Mouse (Mus musculus): Measurements from ENCODE around the gene Fam83g.

Gene Fam83g

GRCm38 (mm10) chr11:61714346-61715117 is 30.6 kb downstream of the Fam83g start:
- DNase-seq (ENCODE audit: low read depth in 2 of 2, low spot score in 2 of 2), result peak; percentile 65 to 79

- DNase-seq (ENCODE audit: low read depth in 2 of 2, low spot score in 2 of 2), result no peak
Measured at GRCm38 (mm10) chr11:61715130-61715529, 31.2 kb downstream of the Fam83g start.

GRCm38 (mm10) chr11:61717990-61718389 is 34.1 kb downstream of the Fam83g start:
- DNase-seq (ENCODE audit: low read depth in 2 of 2, low spot score in 2 of 2), result no peak

- DNase-seq (ENCODE audit: low read depth in 2 of 2, low spot score in 2 of 2), result no peak
Measured at GRCm38 (mm10) chr11:61719387-61719786, 35.5 kb downstream of the Fam83g start.

- no peak for DNase-seq (ENCODE audit: low read depth in 2 of 2, low spot score in 2 of 2)
Measured at GRCm38 (mm10) chr11:61719826-61720225, 35.9 kb downstream of the Fam83g start.

GRCm38 (mm10) chr11:61720636-61721035 is 36.7 kb downstream of the Fam83g start, which contains the start of gene Slc5a10:
Slc5a10 (minus strand) TSS chr11:61720826.
- DNase-seq (ENCODE audit: low read depth in 2 of 2, low spot score in 2 of 2), result no peak

- no peak for DNase-seq (ENCODE audit: low read depth in 2 of 2, low spot score in 2 of 2)
Measured at GRCm38 (mm10) chr11:61722077-61722476, 38.2 kb downstream of the Fam83g start.

GRCm38 (mm10) chr11:61728037-61728436 is 44.1 kb downstream of the Fam83g start:
- no peak for DNase-seq (ENCODE audit: low read depth in 2 of 2, low spot score in 2 of 2)

- DNase-seq (ENCODE audit: low read depth in 2 of 2, low spot score in 2 of 2), result no peak
Measured at GRCm38 (mm10) chr11:61732672-61733071, 48.8 kb downstream of the Fam83g start.

GRCm38 (mm10) chr11:61737290-61737689 is 53.4 kb downstream of the Fam83g start:
- DNase-seq (ENCODE audit: low read depth in 2 of 2, low spot score in 2 of 2), result no peak

- DNase-seq (ENCODE audit: low read depth in 2 of 2, low spot score in 2 of 2), result no peak
Measured at GRCm38 (mm10) chr11:61740500-61740899, 56.6 kb downstream of the Fam83g start.

- DNase-seq (ENCODE audit: low read depth in 2 of 2, low spot score in 2 of 2), result no peak
Measured at GRCm38 (mm10) chr11:61743768-61744167, 59.9 kb downstream of the Fam83g start.

GRCm38 (mm10) chr11:61744460-61744859 is 60.6 kb downstream of the Fam83g start:
- DNase-seq (ENCODE audit: low read depth in 2 of 2, low spot score in 2 of 2), result no peak

- no peak for DNase-seq (ENCODE audit: low read depth in 2 of 2, low spot score in 2 of 2)
Measured at GRCm38 (mm10) chr11:61745781-61746180, 61.9 kb downstream of the Fam83g start.

- DNase-seq (ENCODE audit: low read depth in 2 of 2, low spot score in 2 of 2), result no peak
Measured at GRCm38 (mm10) chr11:61747161-61747560, 63.3 kb downstream of the Fam83g start.

- no peak for DNase-seq (ENCODE audit: low read depth in 2 of 2, low spot score in 2 of 2)
Measured at GRCm38 (mm10) chr11:61751612-61752011, 67.7 kb downstream of the Fam83g start.

GRCm38 (mm10) chr11:61757151-61757550 is 73.3 kb downstream of the Fam83g start:
- no peak for DNase-seq (ENCODE audit: low read depth in 2 of 2, low spot score in 2 of 2)

Measured in CD8-positive naive resting alpha-beta T cell, adult 2 months (primary cell).